25 mouse cellular contexts compared by ENCODE assay signal in genomic region chr10:37335148-37335547, GRCm38 (mm10).
DNase-seq lines count a peak whose midpoint lies in the region; ATAC-seq lines count a peak whose summit lies in the region.
"Had no signal": no experiment of that assay in that cellular context is flagged by ENCODE, and none has a peak within 500 bp of the region (broad histone marks: within the 10 kb centered on the region; RNA-seq: fewer than 3 reads in every experiment).

No protein-coding gene starts in this region.

- ATAC-seq in heart, embryonic 15.5 days (replicated peaks; ENCODE audit: insufficient number of reproducible peaks, insufficient read depth, low FRiP score, low read depth), result 0 out of 2 replicates have a peak, but pooled peaks have one; percentile 60
- peak; percentile 53 for ATAC-seq in monocyte, adult 5-6 weeks (replicated peaks; ENCODE audit: insufficient number of reproducible peaks, low FRiP score, low TSS enrichment, poor library complexity, severe bottlenecking)
- no peak for ATAC-seq in midbrain, embryonic 14.5 days (ENCODE audit: low FRiP score, low TSS enrichment)
- ATAC-seq: forebrain, embryonic 15.5 days had no signal

- 49% methylated on average over 3 of the region's 3 CpGs for WGBS in heart, embryonic 15.5 days
- 59% methylated on average over 3 of the region's 3 CpGs for WGBS in heart, embryonic 10.5 days
- WGBS in midbrain, embryonic 14.5 days, result 92% methylated on average over 3 of the region's 3 CpGs

- H3K9ac ChIP-seq in heart, embryonic 15.5 days, result no peak overlapping the region
- H3K9ac ChIP-seq in midbrain, embryonic 14.5 days (replicated peaks; ENCODE audit: low read length), result no peak overlapping the region
- H3K9ac ChIP-seq: embryonic facial prominence, embryonic 15.5 days; forebrain, embryonic 15.5 days; hindbrain, embryonic 15.5 days; liver, embryonic 13.5 days; midbrain, embryonic 12.5 days; neural tube, embryonic 12.5 days had no signal

- no peak overlapping the region for H3K4me3 ChIP-seq in heart, embryonic 15.5 days
- H3K4me3 ChIP-seq in heart, embryonic 10.5 days, result no peak overlapping the region
- H3K4me3 ChIP-seq in midbrain, embryonic 14.5 days (replicated peaks; ENCODE audit: low read depth, low read length), result no peak overlapping the region
- H3K4me3 ChIP-seq: embryonic facial prominence, embryonic 15.5 days; forebrain, embryonic 15.5 days; hindbrain, embryonic 15.5 days; left cerebral cortex, adult 2 months; liver, embryonic 13.5 days; midbrain, embryonic 12.5 days; neural tube, embryonic 12.5 days had no signal

- peaks cover 4% of the 10 kb centered on the region for H3K4me1 ChIP-seq in heart, embryonic 15.5 days (replicated peaks)
- 0 out of 2 replicates have a peak, but pooled peaks cover 9% of the 10 kb centered on the region for H3K4me1 ChIP-seq in heart, embryonic 10.5 days
- H3K4me1 ChIP-seq in midbrain, embryonic 14.5 days (ENCODE audit: control insufficient read depth, insufficient read depth, low read length), result no peaks in the 10 kb centered on the region
- H3K4me1 ChIP-seq: embryonic facial prominence, embryonic 15.5 days; forebrain, embryonic 15.5 days; hindbrain, embryonic 15.5 days; midbrain, embryonic 12.5 days; neural tube, embryonic 12.5 days had no signal

- H3K4me2 ChIP-seq in heart, embryonic 15.5 days, result no peak overlapping the region
- H3K4me2 ChIP-seq in midbrain, embryonic 14.5 days (ENCODE audit: low read length), result no peak overlapping the region
- H3K4me2 ChIP-seq: embryonic facial prominence, embryonic 15.5 days; forebrain, embryonic 15.5 days; hindbrain, embryonic 15.5 days; liver, embryonic 13.5 days; midbrain, embryonic 12.5 days; neural tube, embryonic 12.5 days had no signal

- H3K36me3 ChIP-seq in heart, embryonic 15.5 days, result no peaks in the 10 kb centered on the region
- no peaks in the 10 kb centered on the region for H3K36me3 ChIP-seq in heart, embryonic 10.5 days
- H3K36me3 ChIP-seq in midbrain, embryonic 14.5 days (ENCODE audit: control insufficient read depth, insufficient read depth, low read length), result no peaks in the 10 kb centered on the region
- H3K36me3 ChIP-seq: embryonic facial prominence, embryonic 15.5 days; forebrain, embryonic 15.5 days; G1E; hindbrain, embryonic 15.5 days; liver, embryonic 13.5 days; midbrain, embryonic 12.5 days; neural tube, embryonic 12.5 days had no signal

- no peak overlapping the region for H3K27ac ChIP-seq in heart, embryonic 15.5 days
- H3K27ac ChIP-seq in heart, embryonic 10.5 days, result no peak overlapping the region
- H3K27ac ChIP-seq in midbrain, embryonic 14.5 days (replicated peaks; ENCODE audit: low read depth, low read length), result no peak overlapping the region
- H3K27ac ChIP-seq: embryonic facial prominence, embryonic 15.5 days; forebrain, embryonic 15.5 days; hindbrain, embryonic 15.5 days; left cerebral cortex, adult 2 months; liver, embryonic 13.5 days; midbrain, embryonic 12.5 days; neural tube, embryonic 12.5 days had no signal

- DNase-seq in heart, embryonic 10.5 days (ENCODE audit: low spot score), result no peak
- DNase-seq in 416B (ENCODE audit: low read depth) (peak; percentile 0), NIH3T3 (ENCODE audit: low read depth) (peak; percentile 17)
- no peak for DNase-seq in embryo, embryonic 9.5 days (ENCODE audit: extremely low spot score)
- DNase-seq in midbrain, embryonic 14.5 days, result no peak
- DNase-seq: adrenal gland, postnatal 14 days; cerebellum, adult 8-10 months; cerebellum, postnatal 36 days; kidney, adult 18-20 months; layer of hippocampus, adult 9-11 months; liver, embryonic 13.5 days; lung, adult 2 months; lung, postnatal 14 days; right cerebral cortex, postnatal 25 days; spleen, adult 18-20 months; thymus, postnatal 25 days had no signal

- no peaks in the 10 kb centered on the region for H3K27me3 ChIP-seq in heart, embryonic 15.5 days
- no peaks in the 10 kb centered on the region for H3K27me3 ChIP-seq in heart, embryonic 10.5 days (ENCODE audit: insufficient read depth, poor library complexity, severe bottlenecking)
- no peaks in the 10 kb centered on the region for H3K27me3 ChIP-seq in midbrain, embryonic 14.5 days (ENCODE audit: control insufficient read depth, insufficient read depth, low read length)
- H3K27me3 ChIP-seq: embryonic facial prominence, embryonic 15.5 days; forebrain, embryonic 15.5 days; hindbrain, embryonic 15.5 days; liver, embryonic 13.5 days; midbrain, embryonic 12.5 days; neural tube, embryonic 12.5 days had no signal

- H3K9me3 ChIP-seq in heart, embryonic 15.5 days (replicated peaks), result no peaks in the 10 kb centered on the region
- no peaks in the 10 kb centered on the region for H3K9me3 ChIP-seq in heart, embryonic 10.5 days
- no peaks in the 10 kb centered on the region for H3K9me3 ChIP-seq in midbrain, embryonic 14.5 days (ENCODE audit: control insufficient read depth, low read length)
- H3K9me3 ChIP-seq: embryonic facial prominence, embryonic 15.5 days; forebrain, embryonic 15.5 days; G1E; hindbrain, embryonic 15.5 days; liver, embryonic 13.5 days; midbrain, embryonic 12.5 days; neural tube, embryonic 12.5 days had no signal

Comparison
In these comparisons a context has a peak if more than half of its experiments do, and no peak if none do; other contexts are left out.
1. DNase-seq: peak in 416B (single experiment) and NIH3T3 (single experiment); none in heart, embryonic 10.5 days (single experiment), embryo, embryonic 9.5 days (single experiment) and midbrain, embryonic 14.5 days (single experiment).